Mouse (Mus musculus) hindbrain, postnatal 0 days (tissue): ENCODE measurements at regions not wholly inside any gene's neighbourhood (a gene's known extent, or its start where the extent isn't known, plus 50 kb on each side); places are given as distances from the start of the nearest gene placed in this dataset.

Experiments
- ATAC-seq: fragments of 200-750 bp; cut with Nextera tagmentation; 2 replicates; pipeline ENCODE4 v1.8.0; 2017; ENCODE audit warnings: mild to moderate bottlenecking, moderate TSS enrichment, moderate library complexity
- DNase-seq: peaks from one replicate; pipeline ENCODE4 v3.0.0-alpha.2; 2015; ENCODE audit warnings: low spot score
- H3K27ac ChIP-seq: fragments of 300-500 bp; sonication (generic); 2 replicates; pipeline ENCODE4 v1.5.1; 2014; ENCODE audit warnings: mild to moderate bottlenecking
- H3K27me3 ChIP-seq: fragments of 300-500 bp; sonication (generic); 2 replicates; pipeline ENCODE4 v1.6.1; 2014; ENCODE audit warnings: low read length, mixed read lengths; ENCODE audit not compliant: insufficient read depth
- H3K36me3 ChIP-seq: fragments of 300-500 bp; sonication (generic); 2 replicates; pipeline ENCODE4 v1.6.1; 2014; ENCODE audit warnings: low read length, mixed read lengths; ENCODE audit not compliant: insufficient read depth
- H3K4me1 ChIP-seq: fragments of 300-500 bp; sonication (generic); 2 replicates; pipeline ENCODE4 v1.6.1; 2014; ENCODE audit warnings: antibody characterized with exemption, low read length, mixed read lengths; ENCODE audit not compliant: insufficient read depth
- H3K4me2 ChIP-seq: fragments of 300-500 bp; sonication (generic); 2 replicates; pipeline ENCODE4 v1.6.1; 2014; ENCODE audit warnings: low read depth, mild to moderate bottlenecking, low read length, moderate library complexity, mixed read lengths
- H3K4me3 ChIP-seq: fragments of 300-500 bp; sonication (generic); 2 replicates; pipeline ENCODE4 v1.5.1; 2014; ENCODE audit warnings: low read length
- H3K9ac ChIP-seq: fragments of 300-500 bp; sonication (generic); replicated peaks from 2 replicates; pipeline ENCODE4 v1.6.1; 2014; ENCODE audit warnings: mild to moderate bottlenecking, low read length, moderate library complexity, mixed read lengths
- H3K9me3 ChIP-seq: fragments of 300-500 bp; sonication (generic); 2 replicates; pipeline ENCODE4 v1.6.1; 2016; ENCODE audit warnings: low read length, mixed read lengths
- CTCF ChIP-seq: IDR thresholded peaks from 2 replicates; pipeline ENCODE4 v1.5.1; 2016; ENCODE audit warnings: antibody characterized with exemption, control low read depth, low read depth
- WGBS: fragments of 180-500 bp; shearing (Covaris S2); extraction: QIAGEN DNeasy Blood & Tissue Kit; methylation state at CpG from one replicate; pipeline ENCODE4 v1.1.7; 2014; 5-methylcytosine and 5-hydroxymethylcytosine counted together

GRCm38 (mm10) chr1:22862985-22863384 is 57.2 kb upstream of the Rims1 start:
- Histone ChIP-seq H3K4me3 (no peak overlapping the region), H3K9ac (no peak overlapping the region), H3K27ac (no peak overlapping the region), H3K4me2 (no peak overlapping the region), H3K36me3 (no peaks in the 10 kb centered on the region), H3K9me3 (no peaks in the 10 kb centered on the region), H3K27me3 (no peaks in the 10 kb centered on the region), H3K4me1 (no peaks in the 10 kb centered on the region)
- ATAC-seq (no peak), DNase-seq (peak; percentile 9)
- WGBS, result 58% methylated on average over 3 of the region's 3 CpGs
- no peak for TF ChIP-seq CTCF
